Mouse (Mus musculus): ENCODE data around the gene Brat1.
"Not testable (repeated sequence)": the region's sequence is repeated elsewhere in the genome, so short reads cannot be mapped to it uniquely, and the experiment has no call there.

Brat1 gene

GRCm38 (mm10) chr5:140704378-140705251, at the start of gene Brat1:
Gene Brat1 (plus strand): TSS chr5:140705011.
- DNase-seq = peak; percentile 99

GRCm38 (mm10) chr5:140659607-140660272, 45.1 kb upstream of the Brat1 start:
- peak; percentile 72 for DNase-seq

- DNase-seq = no peak
Observed at GRCm38 (mm10) chr5:140660398-140660797, 44.4 kb upstream of the Brat1 start.

- no peak for DNase-seq
Observed at GRCm38 (mm10) chr5:140661427-140661826, 43.4 kb upstream of the Brat1 start.

GRCm38 (mm10) chr5:140661875-140662643, 42.8 kb upstream of the Brat1 start:
- DNase-seq = peak; percentile 42

- DNase-seq = peak; percentile 44
Observed at GRCm38 (mm10) chr5:140662741-140663592, 41.8 kb upstream of the Brat1 start.

GRCm38 (mm10) chr5:140663621-140664180, 41.1 kb upstream of the Brat1 start:
- DNase-seq = peak; percentile 64

GRCm38 (mm10) chr5:140672115-140672514, 32.7 kb upstream of the Brat1 start:
- DNase-seq = no peak

- not testable (repeated sequence) for DNase-seq
Observed at GRCm38 (mm10) chr5:140672603-140673002, 32.2 kb upstream of the Brat1 start.

GRCm38 (mm10) chr5:140674036-140674435, 30.8 kb upstream of the Brat1 start:
- no peak for DNase-seq

GRCm38 (mm10) chr5:140675079-140675478, 29.7 kb upstream of the Brat1 start:
- no peak for DNase-seq

GRCm38 (mm10) chr5:140675640-140676039, 29.2 kb upstream of the Brat1 start:
- no peak for DNase-seq

GRCm38 (mm10) chr5:140677137-140677536, 27.7 kb upstream of the Brat1 start:
- no peak for DNase-seq

GRCm38 (mm10) chr5:140680051-140680450, 24.8 kb upstream of the Brat1 start:
- DNase-seq = no peak

- DNase-seq = no peak
Observed at GRCm38 (mm10) chr5:140680950-140681349, 23.9 kb upstream of the Brat1 start.

GRCm38 (mm10) chr5:140682113-140682512, 22.7 kb upstream of the Brat1 start:
- DNase-seq = no peak

- DNase-seq = peak; percentile 63
Observed at GRCm38 (mm10) chr5:140684343-140685148, 20.3 kb upstream of the Brat1 start.

GRCm38 (mm10) chr5:140688434-140688833, 16.4 kb upstream of the Brat1 start:
- no peak for DNase-seq

- DNase-seq = no peak
Observed at GRCm38 (mm10) chr5:140695987-140696386, 8.8 kb upstream of the Brat1 start.

GRCm38 (mm10) chr5:140699776-140700175, 5.0 kb upstream of the Brat1 start:
- DNase-seq = no peak

GRCm38 (mm10) chr5:140701661-140702060, 3.1 kb upstream of the Brat1 start:
- DNase-seq = no peak

Measured in right cerebral cortex, postnatal 14 days (tissue).